Mouse (Mus musculus) lung, embryonic 16.5 days (tissue): ENCODE measurements around the gene Ly75. TPM values are rescaled to one million over a fixed set of nuclear protein-coding genes. Genes with fewer than 3 reads are reported as not detected.

Experiments
- ATAC-seq: fragments of 200-750 bp; cut with Nextera tagmentation; 2 replicates; pipeline ENCODE4 v1.8.0; 2017; ENCODE audit warnings: low read depth, mild to moderate bottlenecking, moderate library complexity
- H3K27ac ChIP-seq: fragments of 300-500 bp; sonication (generic); 2 replicates; pipeline ENCODE4 v1.5.1; 2014; ENCODE audit warnings: mild to moderate bottlenecking, control low read depth, low read length
- H3K27me3 ChIP-seq: fragments of 300-500 bp; sonication (generic); 2 replicates; pipeline ENCODE4 v1.6.1; 2014; ENCODE audit warnings: low read depth, low read length, mixed read lengths; ENCODE audit not compliant: control insufficient read depth, insufficient read depth
- H3K36me3 ChIP-seq: fragments of 300-500 bp; sonication (generic); 2 replicates; pipeline ENCODE4 v1.6.1; 2014; ENCODE audit warnings: low read length; ENCODE audit not compliant: control insufficient read depth, insufficient read depth
- H3K4me1 ChIP-seq: fragments of 300-500 bp; sonication (generic); replicated peaks from 2 replicates; pipeline ENCODE4 v1.6.1; 2014; ENCODE audit warnings: low read length, mixed read lengths; ENCODE audit not compliant: control insufficient read depth, insufficient read depth
- H3K4me2 ChIP-seq: fragments of 300-500 bp; sonication (generic); 2 replicates; pipeline ENCODE4 v1.6.1; 2014; ENCODE audit warnings: low read depth, low read length, control low read depth
- H3K4me3 ChIP-seq: fragments of 300-500 bp; sonication (generic); 2 replicates; pipeline ENCODE4 v1.5.1; 2014; ENCODE audit warnings: mild to moderate bottlenecking, low read length, control low read depth
- H3K9ac ChIP-seq: fragments of 300-500 bp; sonication (generic); 2 replicates; pipeline ENCODE4 v1.6.1; 2014; ENCODE audit warnings: low read length, control low read depth
- H3K9me3 ChIP-seq: fragments of 300-500 bp; sonication (generic); 2 replicates; pipeline ENCODE4 v1.6.1; 2016; ENCODE audit warnings: low read length; ENCODE audit not compliant: control insufficient read depth
- WGBS: fragments of 180-500 bp; shearing (Covaris S2); extraction: QIAGEN DNeasy Blood & Tissue Kit; methylation state at CpG from one replicate; pipeline ENCODE4 v1.1.7; 2014; 5-methylcytosine and 5-hydroxymethylcytosine counted together
- polyA plus RNA-seq: library from polyadenylated mRNA; unstranded; fragments of >200 nt; fragmentation: Nextera tagmentation; extraction: Ambion mirVana; gene quantifications from 2 replicates; pipeline ENCODE4 v1.2.1, GENCODE M21; 2015

Ly75 gene
- polyA plus RNA-seq, 1 experiment from 2014 or later: 1.9 TPM

- WGBS: 3% methylated on average over 9 of the region's 9 CpGs
- Histone ChIP-seq H3K27me3 (no peaks in the 10 kb centered on the region), H3K4me2 (peak overlapping the region; percentile 93), H3K9me3 (no peaks in the 10 kb centered on the region), H3K9ac (peak overlapping the region; percentile 74), H3K4me3 (peak overlapping the region; percentile 59), H3K27ac (peak overlapping the region; percentile 58), H3K36me3 (no peaks in the 10 kb centered on the region), H3K4me1 (peaks cover 12% of the 10 kb centered on the region)
- ATAC-seq: peak; percentile 39; the same call in 1 of the 2 replicates
Measured at GRCm38 (mm10) chr2:60283208-60283750, 99.8 kb downstream of the Ly75 start.

- Histone ChIP-seq H3K27me3 (no peaks in the 10 kb centered on the region), H3K4me1 (peaks cover 12% of the 10 kb centered on the region), H3K9me3 (no peaks in the 10 kb centered on the region), H3K36me3 (no peaks in the 10 kb centered on the region), H3K9ac (no peak overlapping the region; the same call in 1 of the 2 replicates), H3K4me2 (peak overlapping the region; percentile 93), H3K4me3 (no peak overlapping the region; the same call in 1 of the 2 replicates), H3K27ac (no peak overlapping the region)
- WGBS: 45% methylated on average over 4 of the region's 4 CpGs
- ATAC-seq: no peak
Measured at GRCm38 (mm10) chr2:60282625-60283024, 100.5 kb downstream of the Ly75 start.

GRCm38 (mm10) chr2:60278627-60279026 lies 104.5 kb downstream of the Ly75 start:
- no peak overlapping the region for H3K9ac ChIP-seq
- H3K27me3 ChIP-seq: no peaks in the 10 kb centered on the region
- H3K27ac ChIP-seq: no peak overlapping the region
- WGBS: 92% methylated on average over 4 of the region's 4 CpGs
- H3K4me3 ChIP-seq: no peak overlapping the region
- no peak for ATAC-seq
- no peak overlapping the region for H3K4me2 ChIP-seq
- H3K36me3 ChIP-seq: no peaks in the 10 kb centered on the region
- H3K4me1 ChIP-seq: peaks cover 9% of the 10 kb centered on the region
- H3K9me3 ChIP-seq: no peaks in the 10 kb centered on the region

- H3K9ac ChIP-seq: no peak overlapping the region
- H3K27me3 ChIP-seq: no peaks in the 10 kb centered on the region
- H3K9me3 ChIP-seq: no peaks in the 10 kb centered on the region
- peaks cover 4% of the 10 kb centered on the region; the same call in 1 of the 2 replicates for H3K4me1 ChIP-seq
- H3K4me2 ChIP-seq: no peak overlapping the region
- no peak for ATAC-seq
- H3K36me3 ChIP-seq: peaks cover 2% of the 10 kb centered on the region; the same call in 1 of the 2 replicates
- no peak overlapping the region for H3K27ac ChIP-seq
- WGBS: 87% methylated on average over 14 of the region's 14 CpGs
- no peak overlapping the region for H3K4me3 ChIP-seq
Measured at GRCm38 (mm10) chr2:60269856-60270479, 113.1 kb downstream of the Ly75 start.

- no peak overlapping the region for H3K4me3 ChIP-seq
- H3K4me1 ChIP-seq: peaks cover 4% of the 10 kb centered on the region; the same call in 1 of the 2 replicates
- ATAC-seq: peak; percentile 38; the same call in 1 of the 2 replicates
- H3K27ac ChIP-seq: peak overlapping the region; percentile 57
- H3K27me3 ChIP-seq: no peaks in the 10 kb centered on the region
- H3K36me3 ChIP-seq: peaks cover 2% of the 10 kb centered on the region; the same call in 1 of the 2 replicates
- no peak overlapping the region for H3K9ac ChIP-seq
- 40% methylated on average over 1 of the region's 1 CpGs for WGBS
- H3K4me2 ChIP-seq: no peak overlapping the region
- no peaks in the 10 kb centered on the region for H3K9me3 ChIP-seq
Measured at GRCm38 (mm10) chr2:60267567-60267966, 115.5 kb downstream of the Ly75 start.

- no peak overlapping the region for H3K4me3 ChIP-seq
- no peak overlapping the region for H3K27ac ChIP-seq
- no peak for ATAC-seq
- no peak overlapping the region for H3K9ac ChIP-seq
- H3K27me3 ChIP-seq: no peaks in the 10 kb centered on the region
- no peaks in the 10 kb centered on the region for H3K4me1 ChIP-seq
- WGBS: 74% methylated on average over 5 of the region's 5 CpGs
- H3K9me3 ChIP-seq: no peaks in the 10 kb centered on the region; the same call in 1 of the 2 replicates
- no peaks in the 10 kb centered on the region; the same call in 1 of the 2 replicates for H3K36me3 ChIP-seq
- no peak overlapping the region for H3K4me2 ChIP-seq
Measured at GRCm38 (mm10) chr2:60260621-60261350, 122.3 kb downstream of the Ly75 start.

GRCm38 (mm10) chr2:60259186-60259585 lies 123.9 kb downstream of the Ly75 start:
- Histone ChIP-seq H3K4me2 (no peak overlapping the region), H3K4me3 (no peak overlapping the region), H3K27me3 (no peaks in the 10 kb centered on the region), H3K27ac (no peak overlapping the region), H3K9me3 (no peaks in the 10 kb centered on the region; the same call in 1 of the 2 replicates), H3K36me3 (peaks cover 6% of the 10 kb centered on the region; the same call in 1 of the 2 replicates), H3K4me1 (no peaks in the 10 kb centered on the region), H3K9ac (no peak overlapping the region)
- 92% methylated on average over 5 of the region's 5 CpGs for WGBS
- no peak for ATAC-seq

- ATAC-seq: peak; percentile 65; the same call in 1 of the 2 replicates
- 40% methylated on average over 2 of the region's 2 CpGs for WGBS
Measured at GRCm38 (mm10) chr2:60256751-60257150, 126.4 kb downstream of the Ly75 start.

GRCm38 (mm10) chr2:60253506-60253905 lies 129.6 kb downstream of the Ly75 start:
- ATAC-seq: no peak
- Histone ChIP-seq H3K9me3 (no peaks in the 10 kb centered on the region), H3K4me3 (no peak overlapping the region), H3K27ac (no peak overlapping the region), H3K27me3 (no peaks in the 10 kb centered on the region), H3K4me2 (no peak overlapping the region), H3K9ac (no peak overlapping the region), H3K36me3 (peaks cover 20% of the 10 kb centered on the region), H3K4me1 (no peaks in the 10 kb centered on the region)

More at GRCm38 (mm10) chr2:60256751-60257150, 126.4 kb downstream of the Ly75 start:
- Histone ChIP-seq H3K9me3 (no peaks in the 10 kb centered on the region; the same call in 1 of the 2 replicates), H3K27me3 (no peaks in the 10 kb centered on the region), H3K9ac (no peak overlapping the region), H3K4me1 (no peaks in the 10 kb centered on the region), H3K36me3 (peaks cover 10% of the 10 kb centered on the region; the same call in 1 of the 2 replicates), H3K4me2 (no peak overlapping the region), H3K27ac (no peak overlapping the region), H3K4me3 (no peak overlapping the region)
